Comparison of ENCODE assay signal across 7 mouse cellular contexts in the genomic region with DNA sequence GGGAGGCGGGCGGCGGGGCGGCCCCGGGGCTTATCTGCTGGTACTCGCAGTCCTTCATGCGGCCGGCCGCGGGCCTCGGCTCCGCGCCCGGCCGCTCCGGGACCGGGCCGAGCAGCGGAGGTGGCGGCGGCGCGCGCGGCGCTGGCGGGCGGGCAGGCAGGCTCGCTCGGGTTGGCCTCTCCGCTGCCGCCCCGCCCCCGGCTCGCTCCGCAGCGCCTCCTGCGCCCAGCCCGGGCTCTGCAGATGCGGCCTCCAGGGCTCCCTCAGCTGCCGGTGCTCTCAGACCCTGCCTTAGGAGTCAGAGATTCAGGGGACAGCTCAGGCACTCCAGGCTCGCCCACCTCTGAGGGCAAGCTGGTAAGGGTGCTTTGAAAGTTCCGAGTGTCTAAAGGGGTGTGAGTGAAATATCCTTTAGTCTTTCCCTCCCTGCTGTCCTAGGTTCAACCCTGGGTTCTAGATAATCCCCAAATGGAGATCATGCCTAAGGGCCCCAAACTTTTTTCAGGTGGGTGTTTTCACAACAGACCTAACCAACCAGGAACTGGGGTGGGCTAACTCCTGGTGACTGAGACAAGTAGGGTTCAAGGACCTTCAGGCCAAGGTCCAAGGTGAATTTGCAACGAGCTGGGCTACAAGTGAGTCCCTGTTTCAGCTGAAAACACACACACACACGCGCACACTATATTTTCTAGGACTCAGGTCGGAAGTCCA. TPM values are rescaled to one million over a fixed set of nuclear protein-coding genes. Genes with fewer than 3 reads are reported as not detected.
DNase-seq lines count a peak whose midpoint lies in the region; ATAC-seq and TF ChIP-seq lines count a peak whose summit lies in the region.

No protein-coding gene starts in this region.

- H3K27ac ChIP-seq in embryonic facial prominence, embryonic 11.5 days (replicated peaks; ENCODE audit: low read depth, low read length) = 0 out of 2 replicates have a peak overlapping the region, but pooled peaks have one; percentile 47
- H3K27ac ChIP-seq in kidney, adult 2 months (ENCODE audit: insufficient read depth, low read depth, low read length) = peak overlapping the region; percentile 4; the same call in 1 of the 2 replicates
- H3K27ac ChIP-seq in limb, embryonic 13.5 days = peak overlapping the region; percentile 67; the same call in 1 of the 2 replicates
- H3K27ac ChIP-seq in midbrain, embryonic 16.5 days (ENCODE audit: low read length) = peak overlapping the region; percentile 85
- H3K27ac ChIP-seq in spleen, adult 2 months (ENCODE audit: insufficient read depth, low read length) = peak overlapping the region; percentile 92

- H3K27me3 ChIP-seq in embryonic facial prominence, embryonic 11.5 days (ENCODE audit: control insufficient read depth, insufficient read depth, low read length) = no peaks in the 10 kb centered on the region
- H3K27me3 ChIP-seq in kidney, adult 2 months (replicated peaks; ENCODE audit: control insufficient read depth, insufficient read depth, low read length) = no peaks in the 10 kb centered on the region
- H3K27me3 ChIP-seq in limb, embryonic 13.5 days = no peaks in the 10 kb centered on the region
- no peaks in the 10 kb centered on the region for H3K27me3 ChIP-seq in midbrain, embryonic 16.5 days (ENCODE audit: control insufficient read depth, insufficient read depth, low read depth, low read length)
- no peaks in the 10 kb centered on the region for H3K27me3 ChIP-seq in spleen, adult 2 months (ENCODE audit: control insufficient read depth, insufficient read depth, low read length)

- DNase-seq in adrenal gland, postnatal 14 days = peak; percentile 94
- peak; percentile 92 for DNase-seq in embryonic facial prominence, embryonic 11.5 days (ENCODE audit: low spot score)
- DNase-seq in heart, adult 18-20 months = peak; percentile 93 to 94
- peak; percentile 93 for DNase-seq in kidney, adult 2 months
- peak; percentile 64 to 92 for DNase-seq in spleen, adult 2 months (ENCODE audit: low read depth in 1 of 2, low spot score in 2 of 2)

- TF ChIP-seq POLR2A in kidney, adult 2 months (IDR thresholded peaks at IDR 0.05; ENCODE audit: low read depth, low read length) = no peak
- TF ChIP-seq POLR2A in spleen, adult 2 months (IDR thresholded peaks at IDR 0.05; ENCODE audit: low read depth, low read length) = peak; percentile 6; the same call in 1 of the 2 replicates

- 16% methylated on average over 21 of the region's 47 CpGs for WGBS in embryonic facial prominence, embryonic 11.5 days
- WGBS in kidney, adult 2 months = 4% methylated on average over 47 of the region's 47 CpGs
- WGBS in limb, embryonic 13.5 days = 12% methylated on average over 28 of the region's 47 CpGs
- WGBS in midbrain, embryonic 16.5 days = 16% methylated on average over 23 of the region's 47 CpGs
- 17% methylated on average over 28 of the region's 47 CpGs for WGBS in spleen, adult 2 months

- no peaks in the 10 kb centered on the region for H3K36me3 ChIP-seq in embryonic facial prominence, embryonic 11.5 days (replicated peaks; ENCODE audit: control insufficient read depth, insufficient read depth, low read depth, low read length)
- H3K36me3 ChIP-seq in kidney, adult 2 months (ENCODE audit: control insufficient read depth, insufficient read depth, low read length) = no peaks in the 10 kb centered on the region
- H3K36me3 ChIP-seq in limb, embryonic 13.5 days = no peaks in the 10 kb centered on the region; the same call in 1 of the 2 replicates
- H3K36me3 ChIP-seq in midbrain, embryonic 16.5 days (ENCODE audit: control insufficient read depth, insufficient read depth, low read length) = no peaks in the 10 kb centered on the region
- no peaks in the 10 kb centered on the region for H3K36me3 ChIP-seq in spleen, adult 2 months (ENCODE audit: control insufficient read depth, insufficient read depth, low read length)

- no peaks in the 10 kb centered on the region for H3K9me3 ChIP-seq in embryonic facial prominence, embryonic 11.5 days (replicated peaks; ENCODE audit: control insufficient read depth, low read length)
- no peaks in the 10 kb centered on the region for H3K9me3 ChIP-seq in limb, embryonic 13.5 days
- no peaks in the 10 kb centered on the region for H3K9me3 ChIP-seq in midbrain, embryonic 16.5 days (replicated peaks; ENCODE audit: control insufficient read depth, low read length, poor library complexity, severe bottlenecking)

- H3K9ac ChIP-seq in embryonic facial prominence, embryonic 11.5 days (replicated peaks; ENCODE audit: low read length) = peak overlapping the region; percentile 91
- peak overlapping the region; percentile 93 for H3K9ac ChIP-seq in limb, embryonic 13.5 days
- H3K9ac ChIP-seq in midbrain, embryonic 16.5 days (ENCODE audit: low read depth, low read length) = peak overlapping the region; percentile 91

- H3K4me3 ChIP-seq in embryonic facial prominence, embryonic 11.5 days (ENCODE audit: low read depth, low read length) = peak overlapping the region; percentile 87
- H3K4me3 ChIP-seq in kidney, adult 2 months (ENCODE audit: insufficient read depth, low read depth, low read length) = peak overlapping the region; percentile 90
- H3K4me3 ChIP-seq in limb, embryonic 13.5 days = peak overlapping the region; percentile 83
- peak overlapping the region; percentile 91 for H3K4me3 ChIP-seq in midbrain, embryonic 16.5 days (ENCODE audit: low read depth, low read length)
- H3K4me3 ChIP-seq in spleen, adult 2 months (ENCODE audit: extremely low read depth, insufficient read depth, insufficient read length) = peak overlapping the region; percentile 91

- no peaks in the 10 kb centered on the region for H3K4me1 ChIP-seq in embryonic facial prominence, embryonic 11.5 days (ENCODE audit: control insufficient read depth, insufficient read depth, low read length)
- H3K4me1 ChIP-seq in kidney, adult 2 months (ENCODE audit: control insufficient read depth, insufficient read depth, low read length) = no peaks in the 10 kb centered on the region
- H3K4me1 ChIP-seq in limb, embryonic 13.5 days = peaks cover 27% of the 10 kb centered on the region
- H3K4me1 ChIP-seq in midbrain, embryonic 16.5 days (ENCODE audit: control insufficient read depth, insufficient read depth, low read length) = peaks cover 22% of the 10 kb centered on the region
- H3K4me1 ChIP-seq in spleen, adult 2 months (ENCODE audit: control insufficient read depth, insufficient read depth, insufficient read length) = peaks cover 28% of the 10 kb centered on the region; the same call in 1 of the 2 replicates

- ATAC-seq in embryonic facial prominence, embryonic 11.5 days (replicated peaks; ENCODE audit: insufficient number of reproducible peaks, low FRiP score, low TSS enrichment, low read depth) = peak; percentile 67
- peak; percentile 89 for ATAC-seq in limb, embryonic 13.5 days (ENCODE audit: low FRiP score, low read depth)
- ATAC-seq in midbrain, embryonic 16.5 days = peak; percentile 94

- peak overlapping the region; percentile 92 for H3K4me2 ChIP-seq in embryonic facial prominence, embryonic 11.5 days (ENCODE audit: low read depth, low read length)
- H3K4me2 ChIP-seq in limb, embryonic 13.5 days (replicated peaks) = peak overlapping the region; percentile 90
- peak overlapping the region; percentile 86 for H3K4me2 ChIP-seq in midbrain, embryonic 16.5 days (ENCODE audit: low read length)

- peak; percentile 63 for TF ChIP-seq CTCF in kidney, adult 2 months (conservative IDR thresholded peaks at IDR 0.05; ENCODE audit: insufficient read depth, insufficient read length, low read depth, low read length)
- peak; percentile 79 for TF ChIP-seq CTCF in spleen, adult 2 months (IDR thresholded peaks at IDR 0.05; ENCODE audit: extremely low read depth, insufficient read depth, insufficient read length, insufficient replicate concordance)

RNA-seq across cellular contexts. Expression of a gene that starts 16.5 kb away (rescaled TPM):
- 16.9 and 29.9 TPM in 2 replicates for total RNA-seq in adrenal gland, postnatal 14 days (2021)
- polyA plus RNA-seq in embryonic facial prominence, embryonic 11.5 days (2014; fragmentation: Nextera tagmentation; extraction: Ambion mirVana) = 1.9 and 3.1 TPM in 2 replicates
- total RNA-seq in heart, adult 18-20 months (2021) = 10 to 100 TPM; 20.9 to 31.7 TPM
- polyA plus RNA-seq in kidney, adult 2 months (2012; rRNA removed) = 28.7 and 31.6 TPM in 2 replicates
- 3.1 and 5.9 TPM in 2 replicates for polyA plus RNA-seq in limb, embryonic 13.5 days (2015; fragmentation: Nextera tagmentation; extraction: Ambion mirVana)
- 3.5 and 4.7 TPM in 2 replicates for polyA plus RNA-seq in midbrain, embryonic 16.5 days (2015; fragmentation: Nextera tagmentation; extraction: Ambion mirVana)
- polyA plus RNA-seq in spleen, adult 2 months (2012; rRNA removed) = 133 and 134 TPM in 2 replicates

RNA-seq across cellular contexts. Expression of a gene that starts 31.5 kb away (rescaled TPM):
- total RNA-seq in adrenal gland, postnatal 14 days (2021) = 1.7 and 4.2 TPM in 2 replicates
- polyA plus RNA-seq in embryonic facial prominence, embryonic 11.5 days (2014; fragmentation: Nextera tagmentation; extraction: Ambion mirVana) = 32.4 and 36.4 TPM in 2 replicates
- 1 to 10 TPM; 1.0 to 1.4 TPM for total RNA-seq in heart, adult 18-20 months (2021)
- 7.2 and 7.6 TPM in 2 replicates for polyA plus RNA-seq in kidney, adult 2 months (2012; rRNA removed)
- 68.0 and 81.3 TPM in 2 replicates for polyA plus RNA-seq in limb, embryonic 13.5 days (2015; fragmentation: Nextera tagmentation; extraction: Ambion mirVana)
- 1.1 and 1.2 TPM in 2 replicates for polyA plus RNA-seq in midbrain, embryonic 16.5 days (2015; fragmentation: Nextera tagmentation; extraction: Ambion mirVana)
- polyA plus RNA-seq in spleen, adult 2 months (2012; rRNA removed) = 15.5 and 26.1 TPM in 2 replicates

RNA-seq across cellular contexts. Expression of a gene that starts 39.0 kb away (rescaled TPM):
- 13.9 and 17.2 TPM in 2 replicates for total RNA-seq in adrenal gland, postnatal 14 days (2021)
- 9.3 and 9.9 TPM in 2 replicates for polyA plus RNA-seq in embryonic facial prominence, embryonic 11.5 days (2014; fragmentation: Nextera tagmentation; extraction: Ambion mirVana)
- 10 to 100 TPM; 12.5 to 12.7 TPM for total RNA-seq in heart, adult 18-20 months (2021)
- polyA plus RNA-seq in kidney, adult 2 months (2012; rRNA removed) = 15.8 and 16.2 TPM in 2 replicates
- 14.7 and 17.1 TPM in 2 replicates for polyA plus RNA-seq in limb, embryonic 13.5 days (2015; fragmentation: Nextera tagmentation; extraction: Ambion mirVana)
- 14.7 and 18.5 TPM in 2 replicates for polyA plus RNA-seq in midbrain, embryonic 16.5 days (2015; fragmentation: Nextera tagmentation; extraction: Ambion mirVana)
- polyA plus RNA-seq in spleen, adult 2 months (2012; rRNA removed) = 14.5 and 16.0 TPM in 2 replicates

RNA-seq across cellular contexts. Expression of a gene that starts 49.3 kb away (rescaled TPM):
- total RNA-seq in adrenal gland, postnatal 14 days (2021) = 12.7 and 15.8 TPM in 2 replicates
- 23.6 and 26.6 TPM in 2 replicates for polyA plus RNA-seq in embryonic facial prominence, embryonic 11.5 days (2014; fragmentation: Nextera tagmentation; extraction: Ambion mirVana)
- 1 to 10 TPM; 7.9 TPM for total RNA-seq in heart, adult 18-20 months (2021)
- 26.7 and 31.4 TPM in 2 replicates for polyA plus RNA-seq in kidney, adult 2 months (2012; rRNA removed)
- polyA plus RNA-seq in limb, embryonic 13.5 days (2015; fragmentation: Nextera tagmentation; extraction: Ambion mirVana) = 18.0 and 19.6 TPM in 2 replicates
- polyA plus RNA-seq in midbrain, embryonic 16.5 days (2015; fragmentation: Nextera tagmentation; extraction: Ambion mirVana) = 16.1 and 17.0 TPM in 2 replicates
- polyA plus RNA-seq in spleen, adult 2 months (2012; rRNA removed) = 36.1 and 55.9 TPM in 2 replicates

RNA-seq across cellular contexts. Expression of a gene that starts 58.9 kb away (rescaled TPM):
- total RNA-seq in adrenal gland, postnatal 14 days (2021) = 8.1 and 8.2 TPM in 2 replicates
- polyA plus RNA-seq in embryonic facial prominence, embryonic 11.5 days (2014; fragmentation: Nextera tagmentation; extraction: Ambion mirVana) = 7.3 and 8.6 TPM in 2 replicates
- total RNA-seq in heart, adult 18-20 months (2021) = 1 to 10 TPM; 3.2 to 3.6 TPM
- polyA plus RNA-seq in kidney, adult 2 months (2012; rRNA removed) = 3.8 and 4.6 TPM in 2 replicates
- polyA plus RNA-seq in limb, embryonic 13.5 days (2015; fragmentation: Nextera tagmentation; extraction: Ambion mirVana) = 7.5 and 9.5 TPM in 2 replicates
- polyA plus RNA-seq in midbrain, embryonic 16.5 days (2015; fragmentation: Nextera tagmentation; extraction: Ambion mirVana) = 6.1 and 6.5 TPM in 2 replicates
- 3.7 and 6.0 TPM in 2 replicates for polyA plus RNA-seq in spleen, adult 2 months (2012; rRNA removed)

Comparison
In these comparisons a context has a peak if more than half of its experiments do, and no peak if none do; other contexts are left out.
1. Peak in every context shown above with its lines: DNase-seq, ATAC-seq, H3K4me3 ChIP-seq and H3K27ac ChIP-seq.
2. H3K27ac ChIP-seq: peak in every context shown above with its lines; median percentile 92 in spleen, adult 2 months; 85 in midbrain, embryonic 16.5 days; 67 in limb, embryonic 13.5 days; 47 in embryonic facial prominence, embryonic 11.5 days; 4 in kidney, adult 2 months.